Mouse (Mus musculus): ENCODE data around the gene Loxl3.

The Loxl3 gene

DNA sequence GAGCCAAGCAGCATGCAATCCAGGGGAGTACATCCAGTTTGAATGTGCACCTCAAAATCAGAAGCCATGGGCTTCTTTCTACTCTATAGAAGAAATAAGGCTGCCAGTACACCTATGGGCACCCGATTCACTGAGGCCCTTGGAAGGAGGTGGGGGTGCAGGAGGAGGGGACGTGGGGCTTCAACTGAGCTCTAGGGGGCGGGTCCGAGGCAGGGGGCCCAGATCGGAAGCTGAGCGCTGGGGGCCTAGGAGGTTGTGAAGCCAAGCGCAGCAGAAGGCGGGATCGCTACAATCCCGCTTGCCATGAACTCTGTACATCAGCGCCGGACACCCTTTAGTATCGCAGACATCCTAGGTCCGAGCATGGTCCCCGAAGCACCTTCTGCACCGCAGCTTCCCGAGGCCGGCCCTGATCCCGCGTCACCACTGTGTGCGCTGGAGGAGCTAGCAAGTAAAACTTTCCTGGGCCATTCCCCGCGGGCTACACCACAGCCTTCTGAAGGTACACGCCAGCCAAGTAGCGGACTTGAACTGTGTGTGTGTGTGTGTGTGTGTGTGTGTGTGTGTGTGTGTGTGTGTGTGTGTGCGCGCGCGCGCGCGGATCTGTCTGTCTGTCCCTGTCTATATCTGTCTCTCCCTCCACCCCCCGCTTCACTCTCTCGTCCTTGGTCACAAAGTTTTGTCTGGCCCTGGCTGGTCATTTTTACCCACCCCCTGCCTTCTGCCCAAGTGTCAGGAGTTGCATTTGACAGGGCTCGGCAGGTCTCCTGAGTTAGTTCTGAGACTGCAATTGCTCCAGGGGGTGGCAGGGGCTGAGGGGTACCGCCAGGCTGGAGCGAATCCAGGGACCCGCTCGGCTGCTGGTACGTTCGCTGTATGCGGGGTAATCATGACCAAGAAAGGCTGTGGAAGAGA is 52.4 kb downstream of the Loxl3 start, which contains the start of gene Lbx2:
Gene Lbx2 (plus strand): TSS at position 247 of the 915 bp plus-strand sequence.
- no peak for DNase-seq (ENCODE audit: low spot score)

DNA sequence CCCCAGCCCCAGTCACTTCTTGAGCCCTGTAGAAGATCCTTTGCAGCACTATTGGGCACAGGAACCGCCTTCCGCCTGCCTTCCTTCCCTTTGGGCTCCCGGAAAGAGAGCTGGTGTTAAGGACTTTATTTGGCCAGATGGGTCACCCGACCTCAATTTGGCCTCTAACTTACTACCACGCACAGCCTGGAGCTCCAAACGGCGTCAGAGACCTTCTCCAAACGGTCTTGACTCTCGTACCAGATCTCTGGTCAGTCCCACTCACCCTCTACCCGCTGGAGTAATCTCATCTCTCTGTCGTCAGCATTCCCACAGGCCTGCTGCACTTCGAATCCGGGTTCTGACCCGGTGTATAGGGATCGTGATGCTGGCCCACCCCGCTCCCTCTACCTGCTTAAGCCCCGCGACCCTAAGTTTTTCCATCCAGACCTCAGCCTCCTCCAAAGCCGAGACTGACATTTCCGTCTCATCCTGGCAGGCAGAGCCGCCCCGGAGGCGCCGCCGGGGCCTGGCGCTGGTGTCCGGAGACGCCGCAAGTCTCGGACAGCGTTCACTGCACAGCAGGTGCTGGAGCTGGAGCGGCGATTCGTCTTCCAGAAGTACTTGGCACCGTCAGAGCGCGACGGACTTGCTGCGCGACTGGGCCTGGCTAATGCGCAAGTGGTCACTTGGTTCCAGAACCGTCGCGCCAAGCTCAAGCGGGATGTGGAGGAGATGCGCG is 53.4 kb downstream of the Loxl3 start:
- no peak for DNase-seq (ENCODE audit: low spot score)

DNA sequence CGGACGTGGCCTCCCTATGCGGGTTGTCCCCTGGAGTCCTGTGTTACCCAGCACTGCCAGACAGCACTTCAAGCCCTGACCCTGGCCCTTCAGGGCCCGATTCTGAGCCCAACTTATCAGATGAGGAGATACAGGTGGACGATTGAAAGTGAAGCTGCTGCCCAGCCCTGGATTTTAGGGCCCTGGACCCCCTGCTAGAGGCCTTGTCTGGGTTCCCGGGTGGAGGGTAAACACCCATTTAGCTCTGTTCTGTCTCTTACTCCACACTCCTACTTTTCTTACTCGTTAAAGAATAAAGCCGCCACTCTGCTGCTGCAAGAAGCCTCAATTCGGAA is 53.9 kb downstream of the Loxl3 start:
- DNase-seq (ENCODE audit: low spot score) = no peak

DNA sequence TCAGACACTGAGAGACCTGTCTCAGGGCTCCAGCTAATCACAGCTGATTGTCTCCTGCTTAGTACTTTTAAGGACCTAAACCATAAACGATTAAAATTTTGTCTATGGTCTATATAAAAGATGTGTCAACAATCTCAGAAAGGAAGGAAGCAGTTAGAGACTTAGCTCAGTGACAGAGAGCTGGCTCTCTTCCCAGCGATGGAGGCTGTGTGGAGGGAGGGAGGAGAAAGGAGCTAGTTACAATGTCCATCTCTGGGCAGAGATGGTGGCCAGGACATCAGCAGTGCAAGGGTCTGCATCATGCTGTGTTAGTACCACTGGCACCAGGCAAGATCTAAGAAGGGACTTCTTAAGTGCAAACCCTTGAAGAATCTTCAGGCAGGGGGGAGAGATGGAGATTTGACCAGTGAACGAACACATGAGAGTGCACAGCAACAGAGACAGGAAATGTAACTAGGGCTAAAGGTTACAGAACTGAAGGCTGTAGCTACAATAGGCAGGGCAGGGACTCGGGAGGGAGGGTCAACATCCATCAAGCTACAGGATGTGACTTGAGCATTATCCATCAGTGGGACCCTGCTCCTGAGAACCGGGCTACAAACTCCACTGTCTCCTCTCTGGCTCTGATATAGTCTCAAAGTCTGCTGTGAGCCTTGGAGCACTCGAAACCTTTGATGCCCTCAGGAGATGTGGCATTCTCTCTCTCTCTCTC is 58.6 kb downstream of the Loxl3 start:
- DNase-seq (ENCODE audit: low spot score) = no peak

DNA sequence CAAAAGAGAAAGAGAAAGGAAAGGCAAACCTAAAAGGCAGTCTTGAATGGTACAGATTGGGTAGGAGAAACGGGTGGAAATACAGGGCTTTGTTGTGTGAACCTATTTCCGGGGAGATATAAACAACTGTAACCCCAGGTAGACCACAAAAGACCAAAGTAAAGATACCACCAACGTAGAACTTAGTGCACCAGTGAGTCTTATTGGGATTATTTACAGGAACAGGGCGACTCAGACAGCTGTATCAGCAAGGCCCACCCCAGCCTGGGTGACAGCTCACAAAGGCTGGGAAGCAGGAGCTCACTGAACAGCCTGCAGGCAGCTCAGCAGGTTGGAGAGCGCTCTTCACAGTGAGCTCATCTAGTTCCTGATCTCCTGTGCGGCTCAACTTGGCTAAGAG is 62.0 kb downstream of the Loxl3 start:
- DNase-seq (ENCODE audit: low spot score) = no peak

DNA sequence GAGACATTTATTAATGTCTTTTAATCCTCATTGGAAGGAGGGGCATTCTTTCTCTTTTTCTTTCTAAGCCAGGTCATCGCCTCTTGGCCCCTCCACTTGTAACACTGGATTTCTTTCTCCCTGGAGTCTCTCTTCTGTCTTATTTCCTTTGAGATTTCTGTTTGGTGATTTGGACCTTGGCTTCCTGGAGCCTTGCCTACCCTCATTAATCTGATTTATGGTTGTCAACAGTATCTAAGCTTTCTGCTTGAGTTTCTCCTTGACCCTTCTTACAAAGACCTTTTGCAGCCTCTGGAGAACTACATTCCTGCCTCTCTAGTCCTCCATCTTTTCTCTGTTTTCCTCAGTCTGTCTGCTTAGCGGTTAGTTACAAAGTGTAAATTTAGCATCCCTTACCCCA is 64.4 kb downstream of the Loxl3 start:
- no peak for DNase-seq (ENCODE audit: low spot score)

DNA sequence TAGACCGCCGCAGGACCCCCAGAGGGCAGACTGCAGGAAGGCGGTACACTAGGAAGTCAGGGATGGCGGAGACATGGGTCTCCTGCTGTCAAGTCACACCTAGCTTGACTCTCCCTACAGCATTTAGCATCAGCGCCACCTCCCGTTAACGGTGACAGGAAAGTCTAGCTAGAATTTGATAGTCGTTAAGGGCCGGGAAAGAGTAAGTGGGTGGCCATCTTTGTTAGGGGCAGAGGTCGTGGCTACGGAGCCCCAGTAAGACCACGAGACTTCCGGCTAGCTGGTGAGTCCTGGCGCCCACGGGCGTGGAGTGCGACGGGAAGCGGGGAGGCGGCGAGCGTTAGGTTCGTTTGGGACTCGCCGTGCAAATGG is 67.3 kb downstream of the Loxl3 start, which contains the start of the genes Ccdc142 and Gm42688:
Gene Ccdc142 (plus strand): TSS at position 286 of the 372 bp plus-strand sequence.
Gene Gm42688 (plus strand): TSS at position 302 of the 372 bp plus-strand sequence.
- DNase-seq (ENCODE audit: low spot score) = peak; percentile 77

DNA sequence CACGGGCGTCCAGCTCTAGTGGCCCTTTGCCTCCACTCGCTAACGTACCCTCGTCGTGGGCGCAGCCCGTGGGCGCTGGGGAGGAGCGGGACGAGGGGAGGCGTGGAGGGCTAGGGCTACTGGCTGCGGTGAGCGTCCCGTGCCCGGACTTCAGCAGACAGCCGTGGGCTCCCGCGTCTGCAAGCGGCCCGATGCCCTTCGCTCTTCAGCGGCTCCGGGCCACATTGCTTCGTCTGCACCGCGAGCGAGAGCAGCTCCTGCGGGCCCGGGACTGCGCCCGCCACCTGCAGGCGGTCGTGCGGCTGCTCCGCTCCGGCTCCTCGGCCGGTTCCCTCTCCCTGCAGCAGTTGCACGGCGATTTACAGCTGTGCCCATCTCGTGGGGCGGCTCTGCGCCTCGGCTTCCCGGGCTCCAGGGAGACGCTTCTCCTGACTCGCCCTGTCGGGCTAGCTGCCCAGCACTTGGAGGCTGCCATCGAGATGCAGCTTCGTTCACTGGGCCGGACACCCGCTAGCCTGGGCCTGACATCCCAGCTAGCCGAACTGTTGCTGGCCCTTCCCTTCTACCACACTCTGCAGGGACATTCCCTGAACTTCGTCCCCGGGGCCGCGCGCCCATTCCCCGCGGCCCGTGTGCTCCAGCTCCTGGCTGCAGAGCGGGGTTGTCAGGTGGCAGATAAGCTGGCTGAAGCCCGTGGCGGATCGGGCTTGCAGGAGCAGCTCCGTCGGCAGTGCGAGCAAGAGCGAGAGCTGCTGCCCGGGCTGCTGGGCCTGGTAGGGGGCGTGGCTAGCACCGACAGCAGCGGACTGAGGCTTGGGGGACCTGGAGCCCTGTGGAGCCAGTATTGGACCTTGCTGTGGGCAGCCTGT is 67.9 kb downstream of the Loxl3 start:
- DNase-seq (ENCODE audit: low spot score) = peak; percentile 58

All from spleen, adult 12 weeks (tissue).